Mouse (Mus musculus) CH12.LX (cell line): Measurements from ENCODE around the gene 2610301B20Rik.

Experiments
- CHD1 ChIP-seq: IDR thresholded peaks from 2 replicates; pipeline ENCODE4 v1.6.1; 2012; ENCODE audit warnings: low read depth, low read length, improper control_type of control experiment, inconsistent platforms
- CTCF ChIP-seq, 2 experiments: IDR thresholded peaks in 1 of 2; conservative IDR thresholded peaks in 1 of 2; 2 replicates each; pipeline ENCODE4 v1.5.1; 2011 to 2012; ENCODE audit warnings: low read depth in 2 of 2, low read length in 2 of 2, improper control_type of control experiment in 1 of 2, inconsistent platforms in 1 of 2, mild to moderate bottlenecking in 1 of 2, moderate library complexity in 1 of 2
- EP300 ChIP-seq: IDR thresholded peaks from 2 replicates; pipeline ENCODE4 v1.6.1; 2011; ENCODE audit warnings: low read length, improper control_type of control experiment
- JUN ChIP-seq: IDR thresholded peaks from 2 replicates; pipeline ENCODE4 v1.6.1; 2011; ENCODE audit warnings: low read depth, mild to moderate bottlenecking, low read length, improper control_type of control experiment, moderate library complexity; ENCODE audit not compliant: insufficient read depth
- MAFK ChIP-seq: IDR thresholded peaks from 2 replicates; pipeline ENCODE4 v1.6.1; 2011; ENCODE audit warnings: low read length, improper control_type of control experiment; ENCODE audit not compliant: insufficient replicate concordance
- MXI1 ChIP-seq: IDR thresholded peaks from 2 replicates; pipeline ENCODE4 v1.6.1; 2011; ENCODE audit warnings: mild to moderate bottlenecking, low read depth, low read length, improper control_type of control experiment
- NELFE ChIP-seq: IDR thresholded peaks from 2 replicates; pipeline ENCODE4 v1.6.1; 2011; ENCODE audit warnings: low read depth, low read length, improper control_type of control experiment
- TCF12 ChIP-seq: IDR thresholded peaks from 2 replicates; pipeline ENCODE4 v1.6.1; 2014; ENCODE audit warnings: low read depth, mild to moderate bottlenecking, inconsistent platforms, low read length, improper control_type of control experiment

- TF ChIP-seq MAFK (no peak), MXI1 (no peak), EP300 (no peak), NELFE (no peak), JUN (no peak), CTCF (conservative IDR thresholded peaks at IDR 0.05 in 1 of 2, IDR thresholded peaks at IDR 0.05 in 1 of 2; ENCODE audit: low read depth in 2 of 2, low read length in 2 of 2) (no peak), CHD1 (no peak), TCF12 (no peak)
Observed at GRCm38 (mm10) chr4:10919530-10919929, 45.2 kb downstream of the 2610301B20Rik start.
